Mouse (Mus musculus): ENCODE measurements around the gene 9530068E07Rik. TPM values are rescaled to one million over a fixed set of nuclear protein-coding genes. Genes with fewer than 3 reads are reported as not detected.

9530068E07Rik gene
- polyA plus RNA-seq, 1 experiment: 124 TPM

GRCm38 (mm10) chr11:52409316-52409715 is 13.1 kb downstream of the 9530068E07Rik start:
- H3K27ac ChIP-seq (ENCODE audit: control insufficient read depth, insufficient read depth, low read length): no peak overlapping the region
- no peaks in the 10 kb centered on the region for H3K27me3 ChIP-seq (ENCODE audit: control insufficient read depth, insufficient read depth, low read length)
- no peaks in the 10 kb centered on the region for H3K4me1 ChIP-seq (replicated peaks; ENCODE audit: control insufficient read depth, insufficient read depth, low read length)
- WGBS: 94% methylated on average over 5 of the region's 5 CpGs
- H3K4me3 ChIP-seq (ENCODE audit: control insufficient read depth, insufficient read depth, low read length): no peak overlapping the region
- H3K36me3 ChIP-seq (ENCODE audit: control insufficient read depth, insufficient read depth, low read length): peaks cover 23% of the 10 kb centered on the region
- TF ChIP-seq CTCF (IDR thresholded peaks at IDR 0.05; ENCODE audit: borderline replicate concordance, control insufficient read depth, extremely low read depth, insufficient read depth, low read length, poor library complexity): no peak
- TF ChIP-seq POLR2A (IDR thresholded peaks at IDR 0.05; ENCODE audit: control insufficient read depth, extremely low read depth, insufficient read depth, low read length, poor library complexity): no peak
- no peak for DNase-seq

- TF ChIP-seq POLR2A (IDR thresholded peaks at IDR 0.05; ENCODE audit: control insufficient read depth, extremely low read depth, insufficient read depth, low read length, poor library complexity) (no peak), CTCF (IDR thresholded peaks at IDR 0.05; ENCODE audit: borderline replicate concordance, control insufficient read depth, extremely low read depth, insufficient read depth, low read length, poor library complexity) (no peak)
- Histone ChIP-seq H3K36me3 (ENCODE audit: control insufficient read depth, insufficient read depth, low read length) (no peaks in the 10 kb centered on the region), H3K27me3 (ENCODE audit: control insufficient read depth, insufficient read depth, low read length) (no peaks in the 10 kb centered on the region), H3K27ac (ENCODE audit: control insufficient read depth, insufficient read depth, low read length) (no peak overlapping the region), H3K4me3 (ENCODE audit: control insufficient read depth, insufficient read depth, low read length) (no peak overlapping the region), H3K4me1 (replicated peaks; ENCODE audit: control insufficient read depth, insufficient read depth, low read length) (peaks cover 6% of the 10 kb centered on the region)
- DNase-seq: no peak
- WGBS: 92% methylated on average over 5 of the region's 5 CpGs
Observed at GRCm38 (mm10) chr11:52418358-52418757, 22.1 kb downstream of the 9530068E07Rik start.

- Histone ChIP-seq H3K27me3 (ENCODE audit: control insufficient read depth, insufficient read depth, low read length) (no peaks in the 10 kb centered on the region), H3K27ac (ENCODE audit: control insufficient read depth, insufficient read depth, low read length) (no peak overlapping the region), H3K4me3 (ENCODE audit: control insufficient read depth, insufficient read depth, low read length) (no peak overlapping the region), H3K36me3 (ENCODE audit: control insufficient read depth, insufficient read depth, low read length) (no peaks in the 10 kb centered on the region), H3K4me1 (replicated peaks; ENCODE audit: control insufficient read depth, insufficient read depth, low read length) (peaks cover 6% of the 10 kb centered on the region)
- peak; percentile 58 for DNase-seq
- TF ChIP-seq POLR2A (IDR thresholded peaks at IDR 0.05; ENCODE audit: control insufficient read depth, extremely low read depth, insufficient read depth, low read length, poor library complexity): no peak
- TF ChIP-seq CTCF (IDR thresholded peaks at IDR 0.05; ENCODE audit: borderline replicate concordance, control insufficient read depth, extremely low read depth, insufficient read depth, low read length, poor library complexity): no peak
- 55% methylated on average over 5 of the region's 5 CpGs for WGBS
Observed at GRCm38 (mm10) chr11:52419246-52419645, 23.0 kb downstream of the 9530068E07Rik start.

- H3K27me3 ChIP-seq (ENCODE audit: control insufficient read depth, insufficient read depth, low read length): no peaks in the 10 kb centered on the region
- peaks cover 6% of the 10 kb centered on the region for H3K4me1 ChIP-seq (replicated peaks; ENCODE audit: control insufficient read depth, insufficient read depth, low read length)
- H3K36me3 ChIP-seq (ENCODE audit: control insufficient read depth, insufficient read depth, low read length): no peaks in the 10 kb centered on the region
- no peak overlapping the region for H3K27ac ChIP-seq (ENCODE audit: control insufficient read depth, insufficient read depth, low read length)
- DNase-seq: no peak
- 63% methylated on average over 7 of the region's 7 CpGs for WGBS
- TF ChIP-seq CTCF (IDR thresholded peaks at IDR 0.05; ENCODE audit: borderline replicate concordance, control insufficient read depth, extremely low read depth, insufficient read depth, low read length, poor library complexity): no peak
- no peak for TF ChIP-seq POLR2A (IDR thresholded peaks at IDR 0.05; ENCODE audit: control insufficient read depth, extremely low read depth, insufficient read depth, low read length, poor library complexity)
- no peak overlapping the region for H3K4me3 ChIP-seq (ENCODE audit: control insufficient read depth, insufficient read depth, low read length)
Observed at GRCm38 (mm10) chr11:52419861-52420260, 23.6 kb downstream of the 9530068E07Rik start.

- Histone ChIP-seq H3K36me3 (ENCODE audit: control insufficient read depth, insufficient read depth, low read length) (no peaks in the 10 kb centered on the region), H3K27ac (ENCODE audit: control insufficient read depth, insufficient read depth, low read length) (no peak overlapping the region), H3K4me1 (replicated peaks; ENCODE audit: control insufficient read depth, insufficient read depth, low read length) (peaks cover 6% of the 10 kb centered on the region), H3K4me3 (ENCODE audit: control insufficient read depth, insufficient read depth, low read length) (no peak overlapping the region), H3K27me3 (ENCODE audit: control insufficient read depth, insufficient read depth, low read length) (no peaks in the 10 kb centered on the region)
- WGBS: 85% methylated on average over 12 of the region's 12 CpGs
- DNase-seq: no peak
- TF ChIP-seq CTCF (IDR thresholded peaks at IDR 0.05; ENCODE audit: borderline replicate concordance, control insufficient read depth, extremely low read depth, insufficient read depth, low read length, poor library complexity): no peak
- TF ChIP-seq POLR2A (IDR thresholded peaks at IDR 0.05; ENCODE audit: control insufficient read depth, extremely low read depth, insufficient read depth, low read length, poor library complexity): no peak
Observed at GRCm38 (mm10) chr11:52420296-52421052, 24.2 kb downstream of the 9530068E07Rik start.

GRCm38 (mm10) chr11:52421053-52421778 is 25.0 kb downstream of the 9530068E07Rik start:
- no peaks in the 10 kb centered on the region for H3K27me3 ChIP-seq (ENCODE audit: control insufficient read depth, insufficient read depth, low read length)
- no peaks in the 10 kb centered on the region for H3K36me3 ChIP-seq (ENCODE audit: control insufficient read depth, insufficient read depth, low read length)
- 50% methylated on average over 12 of the region's 12 CpGs for WGBS
- DNase-seq: peak; percentile 58
- TF ChIP-seq POLR2A (IDR thresholded peaks at IDR 0.05; ENCODE audit: control insufficient read depth, extremely low read depth, insufficient read depth, low read length, poor library complexity): no peak
- peak; percentile 25; the same call in 1 of the 2 replicates for TF ChIP-seq CTCF (IDR thresholded peaks at IDR 0.05; ENCODE audit: borderline replicate concordance, control insufficient read depth, extremely low read depth, insufficient read depth, low read length, poor library complexity)
- no peak overlapping the region for H3K27ac ChIP-seq (ENCODE audit: control insufficient read depth, insufficient read depth, low read length)
- peaks cover 6% of the 10 kb centered on the region for H3K4me1 ChIP-seq (replicated peaks; ENCODE audit: control insufficient read depth, insufficient read depth, low read length)
- H3K4me3 ChIP-seq (ENCODE audit: control insufficient read depth, insufficient read depth, low read length): no peak overlapping the region

All from thymus, adult 2 months (tissue).